Mouse (Mus musculus) layer of hippocampus, postnatal 36 days (tissue): ENCODE measurements around the gene Aff3. TPM values are rescaled to one million over a fixed set of nuclear protein-coding genes. Genes with fewer than 3 reads are reported as not detected.

ENCODE experiments used
- DNase-seq, 2 experiments: peaks; one replicate each; pipeline ENCODE4 v3.0.0; 2022
- total RNA-seq, 2 experiments: library from RNA; stranded (reverse); gene quantifications; 2 replicates each; pipeline ENCODE4 v1.2.3; 2021

Gene Aff3
- total RNA-seq, 2 experiments from 2014 or later = 99.4 to 119 TPM

- DNase-seq = no peak
Measured at GRCm38 (mm10) chr1:38217912-38218795, 446.6 kb downstream of the Aff3 start.

DNA sequence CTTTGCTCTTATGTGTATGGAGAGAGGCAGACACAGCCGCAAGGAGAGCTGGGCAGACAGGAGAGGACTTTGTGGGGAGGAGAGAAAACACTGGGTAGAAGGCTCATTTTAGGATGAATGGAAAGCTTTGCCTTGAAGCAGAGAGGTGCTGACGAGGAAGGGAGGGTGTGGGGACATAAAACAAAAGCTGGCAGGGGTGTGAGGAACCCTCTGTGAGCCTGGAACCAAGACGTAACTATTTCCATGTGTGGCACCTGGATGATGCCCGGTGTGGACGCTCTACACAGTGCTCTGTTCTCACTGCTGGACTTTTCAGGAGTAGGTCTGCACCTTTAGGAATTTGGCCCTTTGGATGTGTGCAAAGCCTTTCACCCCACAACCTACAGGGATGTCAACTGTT is 447.7 kb downstream of the Aff3 start:
- no peak for DNase-seq

DNA sequence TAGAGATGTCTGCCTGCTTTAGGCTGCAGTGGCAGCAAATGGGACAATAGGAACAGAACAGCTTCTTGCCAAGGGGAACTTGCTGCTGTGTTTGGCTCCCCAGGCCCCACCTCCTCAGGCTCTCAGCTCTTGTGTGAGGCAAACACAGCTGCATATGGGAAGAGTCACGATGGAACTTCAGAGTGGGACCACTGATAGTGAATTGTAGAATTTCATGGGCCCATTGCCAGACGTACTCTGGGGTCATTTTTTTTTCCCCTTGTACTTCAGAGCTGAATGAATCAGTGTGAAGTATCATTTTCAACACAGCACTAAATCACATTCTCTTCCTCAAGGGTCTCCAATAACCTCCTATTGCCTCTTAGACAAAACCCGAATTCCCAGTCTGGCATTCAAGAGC is 451.4 kb downstream of the Aff3 start:
- no peak for DNase-seq

GRCm38 (mm10) chr1:38212386-38212785 is 452.4 kb downstream of the Aff3 start:
- no peak for DNase-seq

GRCm38 (mm10) chr1:38202475-38203183 is 462.1 kb downstream of the Aff3 start:
- no peak for DNase-seq

DNA sequence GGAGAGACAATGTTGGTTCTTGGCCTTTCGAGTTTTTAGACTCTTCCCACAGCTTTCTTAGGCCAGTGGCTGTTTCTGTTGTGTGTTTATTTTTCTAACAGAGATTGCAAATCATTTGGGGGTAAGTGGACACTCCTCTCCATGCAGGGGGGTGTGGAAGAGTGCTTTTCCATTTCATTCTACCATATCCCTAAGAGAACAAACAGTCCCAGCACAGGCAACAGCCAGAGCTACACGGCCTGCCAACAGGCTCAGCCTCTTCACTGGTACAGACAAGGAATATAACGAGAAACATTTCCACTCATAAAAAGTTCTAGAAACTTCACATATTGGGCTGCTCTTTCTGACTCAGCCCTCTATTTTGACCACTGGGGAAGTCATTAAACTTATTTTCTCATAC is 463.0 kb downstream of the Aff3 start:
- DNase-seq = no peak

DNA sequence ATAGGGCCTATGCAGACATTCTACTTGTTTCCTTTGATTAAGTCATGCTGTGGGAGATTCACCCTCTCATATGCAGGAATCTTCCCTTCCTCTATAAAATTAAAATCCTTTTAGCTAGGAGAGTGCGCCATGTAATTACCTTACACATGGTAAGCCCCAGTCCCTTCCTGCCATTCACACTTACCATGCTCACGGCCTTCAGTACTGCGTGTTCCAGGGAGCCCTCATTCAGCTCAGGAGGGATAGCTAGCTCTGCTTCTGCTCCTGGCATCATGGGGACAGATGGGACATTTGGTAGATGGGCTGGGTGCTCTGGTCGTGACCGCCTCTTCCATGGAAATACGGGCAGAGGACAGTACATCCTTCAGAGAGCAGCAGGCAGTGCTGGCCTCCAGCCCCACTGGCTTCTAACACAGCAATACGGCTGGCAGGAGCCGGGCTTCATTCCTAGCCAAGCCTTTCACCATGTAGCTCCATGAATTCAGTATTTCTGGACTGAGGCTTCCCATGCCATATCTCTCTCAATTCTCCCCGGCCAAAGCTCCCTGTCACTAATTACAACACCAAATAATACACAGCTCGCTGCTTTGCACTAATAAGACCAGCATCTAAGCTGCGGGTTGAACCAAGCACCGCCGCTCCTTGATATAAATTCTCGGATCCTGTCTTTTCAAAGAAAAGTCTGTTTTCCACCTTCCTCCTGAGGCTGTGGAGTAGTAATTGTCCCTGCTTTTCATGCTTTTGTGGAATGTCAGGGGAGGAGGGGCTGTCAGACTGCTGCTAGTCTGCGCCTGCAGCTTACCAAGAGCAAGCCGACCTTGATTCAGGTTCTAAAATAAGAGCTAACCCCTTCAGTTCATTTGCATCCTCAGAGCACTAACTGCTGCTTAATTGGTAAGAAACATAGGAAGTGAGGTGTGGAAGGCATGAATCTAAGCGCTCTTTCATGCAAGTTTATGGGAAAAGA is 464.8 kb downstream of the Aff3 start:
- DNase-seq = peak; percentile 55 to 68

GRCm38 (mm10) chr1:38198393-38199029 is 466.2 kb downstream of the Aff3 start:
- no peak for DNase-seq

- DNase-seq = no peak
Measured at GRCm38 (mm10) chr1:38197145-38197682, 467.5 kb downstream of the Aff3 start.

DNA sequence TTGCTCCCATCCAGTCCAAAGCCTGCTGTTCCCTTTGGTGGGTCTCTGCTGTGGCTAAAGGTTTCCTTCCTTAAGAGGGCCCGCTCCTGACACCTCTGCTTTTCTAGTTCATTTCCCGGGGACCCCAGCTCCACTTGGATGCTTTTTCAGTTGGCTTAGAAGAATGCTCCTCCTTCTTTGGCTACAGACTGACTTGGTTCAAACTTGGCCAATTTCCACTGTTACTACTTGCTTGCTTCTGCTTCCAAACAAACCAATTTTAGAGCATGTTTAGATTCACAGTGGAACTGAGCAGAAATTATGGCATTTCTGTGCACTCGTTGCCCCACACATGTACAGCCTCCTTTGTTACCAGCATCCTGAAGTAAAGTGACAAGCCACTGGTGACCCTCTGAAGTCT is 469.0 kb downstream of the Aff3 start:
- no peak for DNase-seq

DNA sequence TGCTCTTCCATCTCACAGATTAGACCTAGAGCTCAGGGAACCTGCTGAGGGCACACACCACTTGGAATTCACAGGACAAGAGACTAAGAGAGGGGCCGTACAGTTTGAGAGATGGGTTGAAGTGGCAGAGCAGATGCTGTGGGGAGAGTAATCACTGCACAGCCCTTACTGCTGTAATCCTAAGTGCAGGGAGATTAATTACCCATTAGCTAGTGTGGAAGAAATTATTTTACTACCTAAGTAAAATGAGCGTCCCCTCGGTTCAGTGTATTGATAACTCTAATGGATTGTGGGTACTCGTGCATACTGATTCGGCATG is 478.6 kb downstream of the Aff3 start:
- no peak for DNase-seq

DNA sequence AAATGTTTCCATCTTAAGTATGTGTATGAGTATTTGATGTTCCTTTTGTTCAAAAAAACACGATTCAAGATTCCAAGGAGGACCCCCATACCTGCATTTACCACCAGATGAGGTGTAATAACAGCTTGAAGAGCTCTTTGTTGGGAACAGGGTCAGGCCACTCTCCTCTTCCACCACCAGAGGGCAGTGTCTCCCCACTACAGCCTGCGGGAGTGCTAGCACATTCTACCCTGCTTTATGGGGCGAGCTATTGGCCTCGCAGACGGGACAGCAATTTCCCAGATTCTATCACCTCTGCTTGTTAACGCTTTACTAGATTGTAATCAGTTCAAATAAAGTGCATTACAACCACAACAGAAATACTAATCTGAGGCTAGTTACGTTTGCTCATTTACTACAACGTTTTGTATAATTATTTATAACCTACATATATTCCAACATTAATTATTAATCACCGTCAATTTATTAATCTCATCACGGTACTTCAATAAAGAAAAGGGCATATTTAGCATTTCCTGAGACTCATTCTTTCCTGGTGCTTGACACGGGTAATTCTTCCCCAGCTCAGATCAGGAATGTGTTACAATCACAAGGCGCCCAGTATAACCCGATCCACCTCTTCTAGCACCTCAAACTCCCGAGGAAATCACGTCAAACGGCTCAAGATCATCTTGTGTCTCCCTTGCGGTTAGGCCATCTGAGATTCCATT is 479.1 kb downstream of the Aff3 start:
- DNase-seq = peak; percentile 75 to 83

- DNase-seq = no peak
Measured at GRCm38 (mm10) chr1:38181020-38181550, 483.7 kb downstream of the Aff3 start.

GRCm38 (mm10) chr1:38178929-38179328 is 485.8 kb downstream of the Aff3 start:
- no peak for DNase-seq

DNA sequence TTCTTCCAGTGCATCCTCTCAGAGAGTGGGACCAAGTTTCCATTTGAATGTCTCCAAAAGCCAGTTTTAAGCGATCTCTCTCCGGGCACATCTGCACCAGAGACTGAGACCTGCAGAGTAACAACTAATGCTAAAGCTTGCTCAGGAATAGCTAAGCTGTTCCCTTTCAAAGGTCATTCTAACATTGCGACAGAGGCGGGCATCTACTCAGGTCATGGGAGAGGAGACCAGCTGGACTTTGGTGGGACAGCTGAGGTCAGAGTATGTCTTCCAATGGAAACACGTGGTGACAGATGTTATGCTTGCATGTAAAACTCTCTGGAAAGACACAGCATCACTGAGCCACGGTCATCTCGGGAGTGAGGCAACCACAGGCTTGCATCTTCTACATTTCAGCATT is 488.7 kb downstream of the Aff3 start:
- DNase-seq = no peak

DNA sequence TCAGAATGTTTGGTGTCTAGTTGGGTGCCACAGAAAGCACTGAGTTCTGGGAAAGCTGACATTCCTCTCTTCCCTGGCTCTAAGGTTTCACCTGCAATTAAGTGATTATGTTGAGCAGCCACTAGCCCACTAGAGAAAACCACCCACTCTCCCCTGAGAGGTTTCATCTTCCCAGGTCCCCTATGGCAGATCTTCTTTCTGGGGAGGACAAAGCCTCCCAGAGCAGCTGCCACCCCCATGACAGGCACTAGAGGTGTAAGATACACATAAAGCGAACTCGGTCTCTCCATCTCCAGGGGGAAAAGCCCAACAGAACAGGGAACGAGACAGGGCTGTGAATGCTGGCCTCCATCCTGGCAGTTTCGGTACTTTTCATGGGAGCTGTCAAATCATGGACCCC is 492.9 kb downstream of the Aff3 start:
- no peak for DNase-seq

- DNase-seq = no peak
Measured at GRCm38 (mm10) chr1:38165696-38166095, 499.1 kb downstream of the Aff3 start.

DNA sequence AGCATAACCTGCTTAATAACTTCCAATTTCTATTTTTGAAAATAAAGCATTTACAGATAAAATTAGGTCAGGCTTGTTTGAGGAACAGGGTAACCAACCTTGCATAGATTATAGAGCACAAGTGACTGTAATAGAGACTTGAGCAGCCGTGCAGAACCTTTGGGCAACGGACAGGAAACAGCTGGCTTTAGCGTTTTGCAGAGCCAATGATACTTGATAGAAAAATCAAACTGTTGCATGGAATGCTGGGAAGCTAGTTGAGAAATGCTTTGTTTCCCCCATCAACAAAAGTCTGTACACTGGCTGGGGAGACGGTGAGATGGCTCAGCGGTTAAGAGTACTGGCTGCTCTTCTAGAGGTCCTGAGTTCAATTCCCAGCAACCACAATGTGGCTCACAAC is 514.7 kb downstream of the Aff3 start:
- DNase-seq = no peak

GRCm38 (mm10) chr1:38146008-38146407 is 518.7 kb downstream of the Aff3 start:
- no peak for DNase-seq

- DNase-seq = no peak
Measured at GRCm38 (mm10) chr1:38141371-38141770, 523.4 kb downstream of the Aff3 start.

- DNase-seq = no peak
Measured at GRCm38 (mm10) chr1:38140911-38141310, 523.8 kb downstream of the Aff3 start.
